Mouse (Mus musculus): ENCODE measurements at regions not wholly inside any gene's neighbourhood (a gene's known extent, or its start where the extent isn't known, plus 50 kb on each side); places are given as distances from the start of the nearest gene placed in this dataset.

DNA sequence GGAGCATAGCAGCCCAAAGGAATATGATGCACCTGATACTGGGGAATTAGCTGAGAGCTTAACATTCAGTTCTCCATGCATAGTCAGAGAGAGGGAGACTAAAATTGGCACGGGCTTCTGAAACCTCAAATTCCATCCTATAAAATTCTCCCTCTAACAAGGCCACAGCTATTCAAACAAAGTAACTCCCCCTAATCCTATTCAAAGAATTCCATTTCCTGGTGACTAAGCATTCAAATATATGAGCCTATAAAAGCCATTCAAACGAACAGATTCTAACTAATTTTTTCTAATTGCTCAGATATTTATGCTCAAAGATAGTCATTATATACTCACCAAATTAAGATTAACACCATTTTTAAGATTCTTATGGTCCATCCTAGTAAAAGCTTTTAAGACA lies 751.1 kb upstream of the Adam24 start:
- in situ Hi-C loops (cut with MboI; ENCODE audit: low pct_ligation_motif_present, low pct_unique_long_range_greater_than_20kb, low sequenced_read_pairs), result no loop called here
- H3K4me2 ChIP-seq (ENCODE audit: insufficient read depth, low read depth, poor library complexity, severe bottlenecking), result no peak overlapping the region
- no peak overlapping the region for H3K9ac ChIP-seq (ENCODE audit: insufficient read depth, low read depth)
- TF ChIP-seq MAFK (IDR thresholded peaks at IDR 0.05; ENCODE audit: insufficient replicate concordance, low read length) (no peak), POLR2A (IDR thresholded peaks at IDR 0.05; ENCODE audit: low read depth, low read length) (no peak), RAD21 (IDR thresholded peaks at IDR 0.05; ENCODE audit: low read depth, low read length) (no peak), CHD2 (IDR thresholded peaks at IDR 0.05; ENCODE audit: low read length) (no peak)
- dilution Hi-C loops (cut with MboI; ENCODE audit: extremely low pct_ligation_motif_present, extremely low pct_unique_long_range_greater_than_20kb, low sequenced_read_pairs), result no loop called here
- H3K9me3 ChIP-seq (replicated peaks; ENCODE audit: low read length), result no peaks in the 10 kb centered on the region
- H3K79me2 ChIP-seq (replicated peaks; ENCODE audit: control insufficient read depth, extremely low read depth, insufficient read depth, poor library complexity, severe bottlenecking), result no peaks in the 10 kb centered on the region
- no peak overlapping the region for H3K4me3 ChIP-seq (replicated peaks in 1 of 3; ENCODE audit: low read depth in 2 of 3, low read length in 2 of 3, poor library complexity in 1 of 3)
- no peak for DNase-seq (ENCODE audit: extremely low read depth)
- no peaks in the 10 kb centered on the region for H3K36me3 ChIP-seq (replicated peaks in 1 of 2; ENCODE audit: control insufficient read depth in 1 of 2, insufficient read depth in 1 of 2, low read length in 1 of 2)
- H3K27me3 ChIP-seq (replicated peaks), result no peaks in the 10 kb centered on the region
- no peak overlapping the region for H3K27ac ChIP-seq (ENCODE audit: insufficient read depth, low read depth)
- no peaks in the 10 kb centered on the region for H3K4me1 ChIP-seq (ENCODE audit: control insufficient read depth in 1 of 2, insufficient read depth in 2 of 2)

DNA sequence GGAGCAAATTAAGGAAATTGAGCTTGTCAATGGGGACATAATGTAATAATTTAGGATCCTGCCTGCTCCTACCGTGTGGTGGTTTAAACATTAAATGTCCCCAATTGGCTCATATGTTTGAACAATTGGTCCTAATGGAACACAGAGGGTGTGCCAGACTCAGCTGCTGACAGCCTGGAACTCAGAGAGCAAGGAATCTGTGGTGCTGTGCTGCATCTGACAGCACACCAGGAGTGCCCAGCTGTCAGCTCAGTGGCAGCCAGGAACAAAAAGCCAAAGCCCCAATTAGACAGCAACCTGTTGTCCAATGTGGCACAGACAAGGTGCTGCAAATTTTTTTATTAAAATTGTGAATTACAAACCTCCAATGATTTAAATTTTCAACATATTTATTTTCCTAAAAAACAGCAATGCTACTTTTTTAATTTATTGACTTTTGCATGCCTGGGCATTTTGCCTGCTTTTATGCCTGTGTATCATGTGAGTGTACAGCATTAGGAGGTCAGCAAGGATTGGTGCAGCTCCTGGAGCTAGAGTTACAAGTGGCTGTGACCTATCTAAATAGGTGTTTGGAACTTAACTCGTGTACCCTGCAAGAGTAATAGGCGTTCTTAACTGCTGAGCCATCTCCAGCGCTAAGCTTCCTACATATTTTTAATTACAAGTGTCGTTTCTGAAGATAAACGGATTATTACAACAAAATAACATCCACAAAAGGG lies 724.5 kb upstream of the Adam24 start:
- Histone ChIP-seq H3K4me1 (ENCODE audit: control insufficient read depth in 1 of 2, insufficient read depth in 2 of 2) (no peaks in the 10 kb centered on the region), H3K9ac (ENCODE audit: insufficient read depth, low read depth) (no peak overlapping the region), H3K4me2 (ENCODE audit: insufficient read depth, low read depth, poor library complexity, severe bottlenecking) (no peak overlapping the region), H3K27ac (ENCODE audit: insufficient read depth, low read depth) (no peak overlapping the region), H3K79me2 (replicated peaks; ENCODE audit: control insufficient read depth, extremely low read depth, insufficient read depth, poor library complexity, severe bottlenecking) (no peaks in the 10 kb centered on the region), H3K9me3 (replicated peaks; ENCODE audit: low read length) (no peaks in the 10 kb centered on the region), H3K36me3 (replicated peaks in 1 of 2; ENCODE audit: control insufficient read depth in 1 of 2, insufficient read depth in 1 of 2, low read length in 1 of 2) (no peaks in the 10 kb centered on the region), H3K27me3 (replicated peaks) (no peaks in the 10 kb centered on the region), H3K4me3 (replicated peaks in 1 of 3; ENCODE audit: low read depth in 2 of 3, low read length in 2 of 3, poor library complexity in 1 of 3) (no peak overlapping the region)
- DNase-seq (ENCODE audit: extremely low read depth), result no peak
- dilution Hi-C loops (cut with MboI; ENCODE audit: extremely low pct_ligation_motif_present, extremely low pct_unique_long_range_greater_than_20kb, low sequenced_read_pairs), result no loop called here
- TF ChIP-seq ZC3H11A (IDR thresholded peaks at IDR 0.05; ENCODE audit: low read depth, low read length), result no peak
- no peak for TF ChIP-seq HCFC1 (IDR thresholded peaks at IDR 0.05; ENCODE audit: low read depth, low read length)
- in situ Hi-C loops (cut with MboI; ENCODE audit: low pct_ligation_motif_present, low pct_unique_long_range_greater_than_20kb, low sequenced_read_pairs), result no loop called here

DNA sequence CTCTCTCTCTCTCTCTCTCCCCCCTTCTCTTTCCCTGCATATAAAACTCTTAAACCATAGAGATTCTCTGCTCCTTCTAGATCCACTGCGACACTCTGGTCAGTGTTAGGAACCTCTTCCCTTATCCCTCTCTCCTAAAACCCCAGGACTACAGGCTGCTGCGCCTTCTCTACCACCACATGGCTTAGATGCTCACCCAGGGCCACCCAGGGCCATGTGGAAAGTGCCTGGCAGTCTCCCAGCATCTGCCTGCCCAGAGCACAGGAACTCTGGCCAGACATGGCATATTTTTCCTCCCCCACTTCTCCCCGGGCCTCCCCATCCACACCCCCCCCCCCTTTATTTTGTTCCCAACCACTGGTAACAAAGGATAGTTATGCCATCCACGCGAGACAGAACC lies 720.4 kb upstream of the Adam24 start:
- Histone ChIP-seq H3K4me1 (ENCODE audit: control insufficient read depth in 1 of 2, insufficient read depth in 2 of 2) (no peaks in the 10 kb centered on the region), H3K79me2 (replicated peaks; ENCODE audit: control insufficient read depth, extremely low read depth, insufficient read depth, poor library complexity, severe bottlenecking) (no peaks in the 10 kb centered on the region), H3K9ac (ENCODE audit: insufficient read depth, low read depth) (no peak overlapping the region), H3K27me3 (replicated peaks) (no peaks in the 10 kb centered on the region), H3K4me3 (replicated peaks in 1 of 3; ENCODE audit: low read depth in 2 of 3, low read length in 2 of 3, poor library complexity in 1 of 3) (no peak overlapping the region), H3K36me3 (replicated peaks in 1 of 2; ENCODE audit: control insufficient read depth in 1 of 2, insufficient read depth in 1 of 2, low read length in 1 of 2) (no peaks in the 10 kb centered on the region), H3K9me3 (replicated peaks; ENCODE audit: low read length) (no peaks in the 10 kb centered on the region), H3K27ac (ENCODE audit: insufficient read depth, low read depth) (no peak overlapping the region), H3K4me2 (ENCODE audit: insufficient read depth, low read depth, poor library complexity, severe bottlenecking) (no peak overlapping the region)
- in situ Hi-C loops (cut with MboI; ENCODE audit: low pct_ligation_motif_present, low pct_unique_long_range_greater_than_20kb, low sequenced_read_pairs), result no loop called here
- TF ChIP-seq JUND (conservative IDR thresholded peaks at IDR 0.05; ENCODE audit: low read depth, low read length) (no peak), CHD2 (IDR thresholded peaks at IDR 0.05; ENCODE audit: low read length) (no peak), USF1 (IDR thresholded peaks at IDR 0.05; ENCODE audit: low read depth, low read length) (no peak), BHLHE40 (IDR thresholded peaks at IDR 0.05; ENCODE audit: low read depth, low read length) (no peak), ZNF384 (IDR thresholded peaks at IDR 0.05; ENCODE audit: low read depth, low read length) (no peak), MXI1 (IDR thresholded peaks at IDR 0.05; ENCODE audit: low read depth, low read length) (no peak), RCOR1 (conservative IDR thresholded peaks at IDR 0.05; ENCODE audit: low read depth, low read length) (no peak), MEF2A (IDR thresholded peaks at IDR 0.05; ENCODE audit: borderline replicate concordance, low read depth, low read length) (no peak), ETS1 (conservative IDR thresholded peaks at IDR 0.05; ENCODE audit: low read depth, low read length) (no peak), POLR2AphosphoS2 (IDR thresholded peaks at IDR 0.05; ENCODE audit: low read depth, low read length) (no peak), POLR2A (IDR thresholded peaks at IDR 0.05; ENCODE audit: low read depth, low read length) (no peak), NELFE (IDR thresholded peaks at IDR 0.05; ENCODE audit: low read depth, low read length) (no peak), CHD1 (IDR thresholded peaks at IDR 0.05; ENCODE audit: low read depth, low read length) (no peak), UBTF (IDR thresholded peaks at IDR 0.05; ENCODE audit: low read depth, low read length) (no peak), PAX5 (IDR thresholded peaks at IDR 0.05; ENCODE audit: low read length) (no peak), MYC (IDR thresholded peaks at IDR 0.05; ENCODE audit: low read depth, low read length) (no peak)
- no peak for DNase-seq (ENCODE audit: extremely low read depth)
- dilution Hi-C loops (cut with MboI; ENCODE audit: extremely low pct_ligation_motif_present, extremely low pct_unique_long_range_greater_than_20kb, low sequenced_read_pairs), result no loop called here

Data from CH12.LX (cell line).